Mouse (Mus musculus) mouse trophoblast stem cell (cell line): ENCODE results near the gene Arhgef40.
"Not testable (repeated sequence)": the region's sequence is repeated elsewhere in the genome, so short reads cannot be mapped to it uniquely, and the experiment has no call there.

Experiments
- in situ Hi-C, 2 experiments: fragments of 300-500 bp; cut with MseI, MboI; formaldehyde crosslinking; loops; 2 replicates in 1 of 2; 3 replicates in 1 of 2; pipeline ENCODE4 v1.15.1; 2025

The Arhgef40 gene

GRCm38 (mm10) chr14:52018248-52019050, 33.9 kb downstream of the Arhgef40 start:
- in situ Hi-C loops, result no loop called here

- in situ Hi-C loops, result no loop called here
These were observed 34.6 kb downstream of the Arhgef40 start for GRCm38 (mm10) chr14:52019051-52019589.

- in situ Hi-C loops, result no loop called here
These were observed 35.2 kb downstream of the Arhgef40 start for GRCm38 (mm10) chr14:52019590-52020340.

- in situ Hi-C loops, result no loop called here
These were observed 36.1 kb downstream of the Arhgef40 start, which contains the start of gene Zfp219 for GRCm38 (mm10) chr14:52020486-52021137. Zfp219 (minus strand) TSS chr14:52020733.

GRCm38 (mm10) chr14:52021138-52021529, 36.6 kb downstream of the Arhgef40 start:
- in situ Hi-C loops, result no loop called here

GRCm38 (mm10) chr14:52021568-52022212, 37.2 kb downstream of the Arhgef40 start:
- in situ Hi-C loops, result no loop called here

- in situ Hi-C loops, result no loop called here
These were observed 37.8 kb downstream of the Arhgef40 start for GRCm38 (mm10) chr14:52022244-52022708.

- in situ Hi-C loops, result no loop called here
These were observed 38.4 kb downstream of the Arhgef40 start for GRCm38 (mm10) chr14:52022709-52023459.

- in situ Hi-C loops, result no loop called here
These were observed 39.6 kb downstream of the Arhgef40 start for GRCm38 (mm10) chr14:52024133-52024532.

GRCm38 (mm10) chr14:52026342-52026741, 41.8 kb downstream of the Arhgef40 start:
- in situ Hi-C loops, result no loop called here

- in situ Hi-C loops, result no loop called here
These were observed 51.4 kb downstream of the Arhgef40 start for GRCm38 (mm10) chr14:52035926-52036325.

- in situ Hi-C loops, result no loop called here
These were observed 54.8 kb downstream of the Arhgef40 start for GRCm38 (mm10) chr14:52039332-52039731.

- in situ Hi-C loops, result not testable (repeated sequence)
These were observed 57.8 kb downstream of the Arhgef40 start, which contains the start of gene Olfr221 for GRCm38 (mm10) chr14:52042359-52042758. Olfr221 (minus strand) TSS chr14:52042459.

- in situ Hi-C loops, result no loop called here
These were observed 58.9 kb downstream of the Arhgef40 start for GRCm38 (mm10) chr14:52043446-52043845.

GRCm38 (mm10) chr14:52044901-52045678, 60.6 kb downstream of the Arhgef40 start:
- in situ Hi-C loops, result no loop called here

GRCm38 (mm10) chr14:52045966-52046565, 61.5 kb downstream of the Arhgef40 start:
- in situ Hi-C loops, result no loop called here

- in situ Hi-C loops, result not testable (repeated sequence)
These were observed 68.2 kb downstream of the Arhgef40 start for GRCm38 (mm10) chr14:52052720-52053119.
